Mouse (Mus musculus): ENCODE measurements around the gene Fam163b.

The Fam163b gene

DNA sequence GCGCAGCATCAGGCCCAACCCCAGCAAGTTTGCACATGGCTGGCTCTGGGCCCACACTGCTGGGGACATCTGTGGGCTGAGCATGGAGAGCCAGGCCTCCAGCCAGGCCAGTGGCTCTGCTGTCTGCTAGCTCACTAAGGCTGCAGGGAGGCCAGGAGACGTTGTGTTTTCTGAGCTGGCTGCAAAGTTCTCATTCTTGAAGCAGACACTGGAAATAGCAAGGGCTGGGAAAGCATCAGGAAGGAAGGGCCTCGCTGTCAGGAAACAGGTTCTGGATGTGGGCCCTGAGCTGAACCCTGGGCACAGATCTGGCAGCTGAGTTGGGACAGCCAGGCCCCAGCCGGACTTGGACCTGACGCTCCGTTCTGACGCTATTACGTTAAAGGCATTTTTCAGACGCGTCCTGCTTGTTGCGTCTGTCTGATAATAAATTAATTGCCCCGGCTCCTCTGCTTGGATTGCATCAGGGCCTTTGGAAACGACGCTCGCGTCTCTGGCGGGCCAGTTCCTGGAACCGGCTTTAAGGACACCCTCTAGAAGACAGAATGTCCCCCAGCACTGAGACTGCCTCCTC, 54.1 kb downstream of the Fam163b start:
- in situ Hi-C loops (cut with MboI, MseI), result no loop called here

DNA sequence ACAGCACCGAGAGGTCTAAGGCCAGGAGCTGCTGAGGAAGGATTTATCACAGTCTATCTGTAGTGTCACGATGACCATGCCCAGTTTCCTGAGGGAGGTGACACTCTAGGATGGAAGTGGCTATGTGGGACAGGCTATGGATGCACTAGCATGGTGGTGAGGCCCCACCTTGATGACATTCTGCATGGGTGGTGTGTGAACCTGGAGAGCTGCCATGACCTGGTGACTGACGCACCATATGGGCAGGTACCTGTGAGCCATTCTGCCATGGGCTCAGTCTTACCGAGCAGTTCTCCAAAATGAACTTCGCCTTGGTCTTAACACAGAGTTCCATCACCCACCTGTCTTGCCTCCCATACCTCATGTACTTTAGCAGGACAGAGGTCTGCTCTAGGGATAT, 54.7 kb downstream of the Fam163b start:
- in situ Hi-C loops (cut with MboI, MseI), result no loop called here

- in situ Hi-C loops (cut with MboI, MseI), result no loop called here
Measured at GRCm38 (mm10) chr2:27086483-27087010, 55.7 kb downstream of the Fam163b start.

DNA sequence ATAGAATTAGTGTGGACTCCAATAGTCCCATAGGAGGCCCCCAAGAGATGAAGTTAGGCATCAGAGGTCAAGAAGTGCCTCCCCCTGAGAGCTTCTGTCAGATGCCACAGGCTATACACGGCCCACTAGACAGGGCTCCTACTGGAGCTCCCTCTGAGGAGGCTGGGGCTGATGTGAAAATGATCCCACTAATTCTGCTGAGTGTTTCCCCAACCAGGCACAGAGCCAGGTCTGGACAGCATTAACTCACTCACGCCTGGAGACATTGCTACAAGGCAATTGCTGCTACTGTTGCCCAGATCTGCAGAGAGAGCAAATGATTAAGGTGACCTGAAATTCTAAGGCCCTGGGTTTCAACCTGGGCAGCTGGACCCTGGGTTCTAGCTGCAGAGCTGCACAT, 56.5 kb downstream of the Fam163b start:
- in situ Hi-C loops (cut with MboI, MseI), result no loop called here

GRCm38 (mm10) chr2:27084963-27085362, 57.3 kb downstream of the Fam163b start:
- in situ Hi-C loops (cut with MboI, MseI), result no loop called here

- in situ Hi-C loops (cut with MboI, MseI), result no loop called here
Measured at GRCm38 (mm10) chr2:27083761-27084475, 58.4 kb downstream of the Fam163b start.

DNA sequence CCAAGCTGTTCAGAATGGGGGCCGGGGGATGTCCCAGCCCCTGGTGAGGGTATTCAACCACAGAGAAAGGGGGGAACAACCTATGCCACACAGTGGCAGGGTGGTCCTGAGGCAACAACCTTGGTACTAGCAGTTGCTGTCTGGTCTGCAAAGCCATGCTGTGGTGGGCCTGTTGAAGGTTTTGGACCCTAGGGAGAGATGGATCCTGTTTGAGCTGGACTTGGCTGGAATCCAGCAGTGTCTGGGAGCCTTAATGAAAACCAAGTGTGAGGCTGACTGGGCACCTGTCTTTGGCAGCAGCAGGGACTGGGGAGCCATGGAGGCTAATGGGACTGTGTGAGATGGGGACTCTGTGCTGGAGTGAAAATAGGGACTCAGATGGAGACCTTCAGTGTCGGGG, 62.6 kb downstream of the Fam163b start:
- in situ Hi-C loops (cut with MboI, MseI), result no loop called here

GRCm38 (mm10) chr2:27079152-27079584, 63.1 kb downstream of the Fam163b start, which contains the start of gene Adamtsl2:
TSS of gene Adamtsl2 (plus strand) at chr2:27079379.
- in situ Hi-C loops (cut with MboI, MseI), result no loop called here

- in situ Hi-C loops (cut with MboI, MseI), result no loop called here
Measured at GRCm38 (mm10) chr2:27078312-27078711, 64.0 kb downstream of the Fam163b start.

DNA sequence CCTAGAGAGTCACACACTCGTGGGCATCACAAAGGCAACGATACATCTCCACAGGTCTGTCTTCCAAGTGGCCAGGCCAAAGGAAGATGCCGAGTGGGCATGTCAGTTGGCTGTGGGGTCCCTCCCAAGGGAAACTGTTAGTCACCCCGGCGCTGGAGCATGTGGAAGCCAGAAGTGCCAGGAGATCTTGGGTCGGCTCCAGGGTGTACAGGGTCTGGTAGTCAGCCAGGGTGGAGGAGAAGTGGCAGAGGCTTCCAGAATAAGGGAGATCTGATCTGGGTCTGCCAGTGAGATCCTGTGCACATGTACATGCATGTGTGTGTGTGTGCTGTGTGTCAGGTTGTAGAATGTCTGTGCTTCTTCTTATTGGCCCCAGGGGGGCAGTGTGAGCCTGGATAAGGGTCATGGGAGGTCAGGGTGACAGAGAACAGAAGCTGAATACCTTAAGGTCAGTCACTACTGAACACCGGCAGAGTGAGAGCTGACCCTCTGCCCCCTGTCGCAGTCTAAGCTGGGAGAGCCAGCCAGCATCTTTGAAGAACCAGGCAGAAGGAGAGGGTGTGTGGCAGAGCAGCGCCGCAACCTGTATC, 64.5 kb downstream of the Fam163b start:
- in situ Hi-C loops (cut with MboI, MseI), result no loop called here

- in situ Hi-C loops (cut with MboI, MseI), result no loop called here
Measured at GRCm38 (mm10) chr2:27075485-27075884, 66.8 kb downstream of the Fam163b start.

DNA sequence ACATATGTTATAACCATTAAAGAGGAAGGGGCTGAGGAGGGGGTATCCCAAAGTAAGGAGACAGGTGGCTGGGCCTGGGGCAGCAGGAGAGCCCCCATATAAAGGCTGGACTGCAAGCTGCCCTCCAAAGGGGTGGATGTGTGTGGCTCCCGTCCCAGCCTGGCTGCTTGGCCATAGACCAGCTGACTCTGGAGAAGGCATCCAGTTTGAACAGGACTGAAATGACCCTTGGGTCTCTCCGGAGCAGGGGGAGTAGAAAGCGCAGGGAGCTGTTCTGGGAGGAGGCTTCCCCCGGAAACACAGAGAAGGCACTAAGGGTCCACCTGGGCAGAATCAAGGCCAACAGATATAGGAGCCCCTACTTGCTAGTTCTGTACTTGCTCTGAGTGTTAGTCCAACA, 67.5 kb downstream of the Fam163b start:
- in situ Hi-C loops (cut with MboI, MseI), result no loop called here

DNA sequence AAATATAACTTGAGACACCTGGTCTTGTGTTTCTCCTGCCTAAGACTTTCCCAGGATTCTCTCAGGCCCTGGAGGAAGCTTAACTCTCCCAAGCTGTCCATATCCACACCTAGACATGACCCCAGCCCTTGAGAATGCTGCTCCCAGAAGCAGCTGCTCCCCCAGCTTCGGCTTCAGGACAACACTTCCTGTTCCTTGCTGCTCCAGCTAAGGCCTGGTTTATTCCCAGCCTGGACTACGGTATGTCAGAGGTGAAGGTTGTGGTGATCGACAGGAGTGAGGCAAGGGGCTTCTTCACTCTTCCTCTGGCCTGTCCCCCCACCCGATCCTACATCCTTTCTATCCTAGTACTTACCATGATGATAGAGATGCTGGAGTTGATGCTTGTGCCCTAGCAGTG, 68.9 kb downstream of the Fam163b start:
- in situ Hi-C loops (cut with MboI, MseI), result no loop called here

GRCm38 (mm10) chr2:27071978-27072377, 70.3 kb downstream of the Fam163b start, which contains the start of gene Mymk:
TSS of gene Mymk (minus strand) at chr2:27072179.
- in situ Hi-C loops (cut with MboI, MseI), result no loop called here

DNA sequence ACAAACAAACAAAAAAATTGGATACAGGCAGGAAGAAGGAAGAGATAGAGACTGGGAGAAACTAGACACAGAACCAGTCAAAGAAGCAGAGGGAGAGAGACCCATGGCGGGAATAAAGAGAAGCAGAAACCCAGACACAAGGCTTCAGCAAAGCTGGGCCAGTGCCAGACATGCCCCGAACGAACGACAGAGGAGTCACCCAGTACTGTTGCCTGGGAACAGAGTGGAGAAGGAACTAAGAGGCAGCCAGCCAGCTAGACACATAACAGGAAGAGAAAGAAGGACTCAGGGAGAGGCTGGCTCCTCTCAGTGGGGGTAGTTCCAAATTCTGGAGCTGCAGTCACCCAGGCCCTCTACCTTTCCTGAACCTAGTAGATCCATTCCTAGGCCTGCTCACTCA, 71.2 kb downstream of the Fam163b start:
- in situ Hi-C loops (cut with MboI, MseI), result no loop called here

DNA sequence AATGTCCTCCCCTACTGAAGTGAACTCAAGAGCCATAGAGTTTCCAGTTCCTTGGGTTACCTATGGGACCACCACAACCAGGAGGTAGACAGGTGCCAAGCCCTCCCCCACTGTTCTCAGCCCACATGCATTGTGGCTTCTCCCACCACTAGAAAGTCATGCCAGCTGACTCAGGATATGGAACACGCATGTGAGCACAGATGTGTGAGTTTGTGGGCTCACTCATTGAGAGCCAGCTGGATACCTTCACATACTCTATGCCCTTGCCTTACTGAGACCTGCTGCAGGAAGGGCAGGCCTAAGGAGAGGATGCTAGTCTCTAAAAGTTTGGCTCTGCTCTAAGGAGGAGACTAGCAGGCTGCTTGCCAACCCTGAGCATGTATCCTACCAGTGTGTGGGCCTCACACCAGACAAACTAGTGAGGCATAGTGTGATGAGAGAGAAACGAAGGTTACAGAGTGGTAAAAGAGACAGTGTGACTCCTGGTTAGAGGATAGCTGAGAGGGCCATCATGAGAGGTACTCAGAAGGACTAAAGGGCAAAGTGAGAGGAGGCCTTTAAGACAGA, 72.0 kb downstream of the Fam163b start:
- in situ Hi-C loops (cut with MboI, MseI), result no loop called here

- in situ Hi-C loops (cut with MboI, MseI), result loop anchor here (10.0 kb wide), 1 partner anchor 705 kb away; no protein-coding TSS in a partner anchor
Measured at GRCm38 (mm10) chr2:27069646-27070045, 72.6 kb downstream of the Fam163b start.

GRCm38 (mm10) chr2:27067996-27068395, 74.3 kb downstream of the Fam163b start:
- in situ Hi-C loops (cut with MboI, MseI), result loop anchor here (10.0 kb wide), 1 partner anchor 707 kb away; no protein-coding TSS in a partner anchor

DNA sequence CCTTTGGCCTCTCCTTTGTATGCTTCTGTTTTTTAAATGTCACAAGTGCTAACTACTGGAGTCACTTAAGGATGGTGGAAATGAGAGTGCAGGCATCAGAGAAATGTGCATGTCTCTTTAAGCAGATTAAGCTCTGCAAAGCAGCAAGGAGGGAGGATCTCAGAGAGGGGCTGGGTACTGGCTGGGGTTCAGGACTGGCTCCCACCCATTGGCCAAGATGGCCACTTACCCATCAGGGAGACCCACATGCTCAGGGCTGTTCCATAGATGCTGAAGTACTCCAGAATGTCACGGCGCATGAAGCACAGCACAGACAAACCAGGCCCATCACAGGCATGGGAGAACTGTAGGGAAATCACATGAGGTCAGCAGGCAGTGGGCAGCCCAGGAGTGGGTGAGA, 75.2 kb downstream of the Fam163b start:
- in situ Hi-C loops (cut with MboI, MseI), result loop anchor here (10.0 kb wide), 1 partner anchor 708 kb away; no protein-coding TSS in a partner anchor

Measured in T-helper 1 cell (primary cell).